Mouse (Mus musculus): ENCODE data around the gene Gria4.
A peak's percentile ranks its signal among the peaks of the same experiment; 100 is the strongest.
"Not testable (repeated sequence)": the region's sequence is repeated elsewhere in the genome, so short reads cannot be mapped to it uniquely, and the experiment has no call there.

Gene Gria4

GRCm38 (mm10) chr9:4555415-4555959 is 240.5 kb downstream of the Gria4 start:
- DNase-seq = no peak

DNA sequence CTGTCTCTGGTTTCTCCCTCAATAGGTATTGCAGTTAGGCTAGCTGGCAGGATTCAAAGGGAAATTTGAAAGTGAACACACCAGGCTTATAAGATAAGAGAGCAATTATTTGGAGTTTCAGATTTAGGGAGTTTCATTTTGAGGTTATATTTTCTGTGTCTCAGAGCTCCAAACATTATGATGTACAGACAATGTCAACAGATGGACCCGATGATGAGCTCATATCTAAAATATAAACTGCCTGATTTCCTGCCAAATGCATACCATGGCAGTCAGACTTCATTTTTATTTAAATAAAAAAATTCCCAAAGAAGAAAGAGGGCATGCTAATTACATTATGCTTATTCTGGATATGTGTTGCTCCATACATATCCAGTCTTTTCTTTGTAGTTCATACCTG is 256.8 kb downstream of the Gria4 start:
- no peak for DNase-seq

GRCm38 (mm10) chr9:4536514-4537150 is 259.4 kb downstream of the Gria4 start:
- DNase-seq = no peak

- DNase-seq = no peak
Observed at GRCm38 (mm10) chr9:4514563-4514885, 281.5 kb downstream of the Gria4 start.

DNA sequence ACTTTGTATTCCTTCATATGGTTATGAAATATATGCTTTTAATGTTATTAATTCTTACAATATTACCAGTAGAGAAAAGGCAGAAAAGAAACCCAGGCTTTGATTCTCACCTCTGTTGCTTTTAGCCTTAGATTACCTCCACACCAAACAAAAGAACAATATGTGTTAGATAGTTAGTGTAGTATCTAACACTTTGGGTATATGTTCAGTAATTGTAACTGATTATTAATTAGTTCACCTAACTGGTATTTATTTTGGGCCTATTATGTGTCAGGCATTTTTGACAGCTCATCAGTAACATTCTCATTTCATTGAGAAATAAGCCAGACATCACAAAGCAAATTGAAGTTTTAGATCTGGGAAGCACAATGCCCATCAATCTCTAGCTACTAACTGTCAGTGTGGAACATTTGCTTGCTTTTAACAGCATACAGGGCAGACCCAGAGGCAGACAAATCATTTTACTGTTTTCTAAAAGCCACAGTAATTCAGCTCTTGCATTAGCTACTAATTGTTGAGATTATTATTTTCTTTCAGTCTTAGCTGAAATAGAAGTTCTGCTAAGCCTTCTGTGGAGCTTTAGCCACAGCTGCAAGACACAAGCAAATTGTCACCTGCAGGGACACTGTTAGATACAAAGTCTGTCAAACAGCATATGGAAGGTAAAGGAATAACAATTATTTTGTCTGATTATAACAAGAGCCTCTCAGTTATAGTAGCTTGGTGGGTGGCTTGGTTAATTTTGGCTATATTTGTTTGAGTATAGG is 282.1 kb downstream of the Gria4 start:
- DNase-seq = no peak

DNA sequence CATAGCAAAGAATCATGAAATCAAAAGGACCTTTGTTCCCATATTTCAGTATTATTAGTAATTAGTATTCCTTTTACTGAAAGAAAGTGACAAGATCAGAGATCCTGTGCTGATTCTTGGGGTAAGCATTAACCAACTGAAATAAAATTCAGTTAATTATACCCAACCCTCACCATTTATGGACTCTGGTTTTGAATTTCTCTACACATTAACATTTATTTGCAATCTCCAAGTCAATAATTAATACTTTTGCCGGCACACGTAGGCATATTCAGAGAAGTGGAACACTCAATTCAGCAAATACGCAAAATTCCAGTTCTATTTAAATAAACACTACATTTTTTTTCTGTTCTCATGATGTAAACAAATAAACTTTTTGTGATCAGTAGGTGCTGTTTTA is 289.9 kb downstream of the Gria4 start:
- DNase-seq = no peak

DNA sequence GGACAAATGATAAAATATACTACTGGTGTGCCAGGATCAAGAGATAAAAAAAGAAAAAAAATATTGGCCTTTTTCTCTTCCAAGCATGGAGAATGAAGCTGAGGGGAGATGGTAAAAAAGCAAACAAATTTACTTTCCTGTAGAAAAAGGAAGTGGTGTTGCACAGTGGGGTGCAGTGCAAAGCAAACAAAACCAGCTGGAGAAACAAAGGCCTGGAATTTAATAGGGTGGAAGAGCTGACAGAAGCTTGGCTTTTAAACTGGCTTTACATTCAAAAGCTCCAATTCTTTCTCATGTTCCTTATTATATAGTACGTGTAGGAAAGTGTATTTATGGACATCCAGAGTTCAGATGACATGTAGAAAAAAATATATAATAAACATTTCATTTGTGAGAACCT is 290.9 kb downstream of the Gria4 start:
- DNase-seq = no peak

GRCm38 (mm10) chr9:4486428-4486827 is 309.6 kb downstream of the Gria4 start:
- DNase-seq = no peak

DNA sequence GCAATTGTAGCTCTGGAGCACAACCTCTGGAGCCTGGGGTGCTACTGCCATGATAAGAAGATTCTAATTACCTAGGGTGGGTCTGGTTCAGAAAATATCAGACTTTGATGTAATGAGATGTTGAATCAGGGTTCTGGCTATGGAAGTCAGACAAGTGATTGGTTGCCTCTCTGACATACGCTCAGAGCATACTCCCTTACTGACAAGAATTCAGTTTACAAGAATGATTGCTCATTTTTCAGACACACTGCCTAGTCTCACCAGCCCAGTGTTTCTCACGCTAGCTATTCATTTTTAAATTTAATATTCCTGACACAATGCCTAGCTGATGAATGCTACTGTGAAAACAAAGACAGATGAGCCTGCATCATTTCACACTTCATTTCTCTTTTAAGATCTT is 311.5 kb downstream of the Gria4 start:
- no peak for DNase-seq

DNA sequence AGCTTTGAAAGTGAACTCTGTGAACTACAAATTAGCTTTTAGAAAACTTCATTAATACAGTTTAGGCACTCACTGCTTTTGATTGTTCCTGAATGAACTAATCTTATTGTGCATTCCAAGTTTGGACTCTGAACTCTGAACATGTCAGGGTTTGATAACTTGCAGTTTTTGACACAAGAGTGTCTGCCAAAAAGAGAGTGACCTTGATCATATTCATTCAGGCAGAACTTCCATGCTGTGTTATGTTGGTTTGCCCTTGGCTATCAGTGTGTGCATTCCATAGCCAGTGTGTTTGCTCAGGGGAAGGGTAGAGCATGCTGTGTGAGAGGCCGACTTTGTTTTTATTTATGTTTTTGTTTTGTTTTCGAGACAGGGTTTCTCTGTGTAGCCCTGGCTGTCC is 325.2 kb downstream of the Gria4 start:
- DNase-seq = no peak

DNA sequence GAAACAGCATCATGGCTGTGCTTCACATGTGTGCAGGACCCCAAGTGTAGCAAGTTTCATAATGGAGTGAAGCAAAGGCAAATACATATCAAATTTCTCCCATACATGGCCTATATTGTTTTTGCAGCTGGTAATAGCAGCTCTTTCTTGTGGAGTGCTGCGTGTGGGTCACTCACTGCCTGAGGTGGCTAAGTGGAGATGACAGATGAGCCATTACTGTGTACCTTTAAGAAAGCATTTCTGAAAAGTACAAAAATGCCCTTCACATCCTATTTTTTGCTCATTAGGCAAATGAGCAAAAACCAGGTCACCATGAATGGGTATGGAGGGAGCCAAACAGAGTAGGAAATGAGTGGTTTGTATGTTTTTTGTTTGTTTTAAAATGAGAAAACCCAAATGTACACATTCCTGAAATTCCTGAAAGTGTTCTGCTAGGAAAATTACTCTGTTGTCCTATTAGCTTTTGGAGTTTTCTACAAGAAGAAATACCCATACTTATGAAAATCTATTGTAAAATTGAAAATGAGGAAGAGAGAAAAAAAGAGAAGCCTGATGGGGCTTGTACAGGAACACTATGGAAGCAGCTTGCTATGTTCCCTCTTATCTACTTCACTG is 336.5 kb downstream of the Gria4 start:
- no peak for DNase-seq

DNA sequence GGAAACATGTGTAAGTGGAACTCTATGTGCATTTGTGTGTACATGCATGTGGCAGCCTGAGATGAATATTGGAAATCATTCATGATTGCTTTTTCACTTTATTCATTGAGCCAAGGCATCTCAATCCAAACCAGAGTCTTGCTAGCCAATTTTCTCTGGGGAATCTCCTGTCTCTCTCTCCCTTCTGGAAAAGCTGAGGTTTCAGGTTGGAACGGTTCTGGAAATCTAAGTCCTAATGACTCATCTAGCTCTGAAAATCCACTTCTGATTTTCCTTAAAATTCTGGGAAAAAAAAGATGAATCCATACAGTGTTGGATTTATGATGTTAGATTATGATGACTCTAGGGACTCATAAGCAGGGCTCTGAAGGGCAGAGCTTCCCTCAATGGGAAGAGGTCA is 337.8 kb downstream of the Gria4 start:
- no peak for DNase-seq

DNA sequence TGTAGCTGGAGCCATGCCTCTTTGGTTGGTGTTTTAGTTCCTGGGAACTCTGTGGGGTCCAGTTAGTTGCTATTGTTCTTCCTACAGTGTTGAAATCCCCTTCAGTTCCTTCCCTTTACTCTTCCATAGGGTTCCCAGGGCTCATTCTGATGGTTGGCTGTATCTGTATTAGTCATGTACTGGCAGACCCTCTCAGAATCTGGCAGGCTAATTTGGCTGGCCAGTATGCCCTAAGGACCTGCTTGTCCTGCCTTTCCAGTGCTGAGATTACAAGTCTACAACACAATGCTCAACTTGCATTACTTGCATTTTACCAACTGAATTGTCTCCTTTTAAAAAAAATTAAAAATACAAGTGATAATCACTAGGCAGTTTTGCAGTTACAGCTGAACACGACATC is 338.4 kb downstream of the Gria4 start:
- DNase-seq = no peak

GRCm38 (mm10) chr9:4442908-4443307 is 353.1 kb downstream of the Gria4 start:
- peak; percentile 6 for DNase-seq

DNA sequence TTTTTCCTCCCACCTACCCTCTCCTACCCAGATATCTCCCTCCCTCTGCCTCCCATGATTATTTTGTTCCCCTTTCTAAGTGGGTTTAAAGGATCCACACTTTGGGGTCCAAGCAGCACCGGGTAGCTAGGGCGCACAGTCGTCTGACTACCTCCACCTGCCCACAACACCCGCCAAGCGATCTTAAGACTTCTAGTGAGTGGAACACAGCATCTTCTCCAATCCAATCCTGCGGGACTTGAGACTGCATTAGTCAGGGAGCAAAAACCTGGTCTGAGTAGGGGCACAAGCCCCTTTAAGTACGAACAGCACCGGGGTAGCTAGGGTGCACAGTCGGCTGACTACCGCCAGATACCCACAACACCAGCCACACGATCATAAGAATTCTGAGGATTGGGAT is 395.2 kb downstream of the Gria4 start:
- DNase-seq = not testable (repeated sequence)

DNA sequence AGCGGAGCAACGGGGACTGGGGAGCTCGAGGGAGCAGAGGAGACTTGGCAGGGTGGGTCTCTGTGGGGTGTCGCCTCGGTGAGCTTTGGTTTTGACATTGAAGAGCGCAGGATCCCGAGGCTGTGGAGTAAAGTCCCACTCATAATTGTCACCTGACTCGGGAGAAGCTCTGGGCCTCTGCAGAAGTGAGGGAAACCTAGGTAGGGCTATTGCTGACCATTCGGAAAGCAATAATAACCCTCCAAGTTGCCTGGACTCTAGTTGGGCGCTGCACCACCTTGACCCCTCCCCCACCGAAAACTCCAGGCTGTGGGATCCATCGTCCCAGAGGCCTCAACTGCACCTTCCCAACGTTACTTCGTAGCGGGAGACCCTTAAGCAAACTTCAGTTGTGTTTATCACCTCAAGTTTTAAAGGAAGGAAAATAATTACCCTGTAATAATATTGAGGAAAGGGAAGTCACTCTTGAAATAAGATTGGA is 419.4 kb downstream of the Gria4 start:
- DNase-seq = no peak

DNA sequence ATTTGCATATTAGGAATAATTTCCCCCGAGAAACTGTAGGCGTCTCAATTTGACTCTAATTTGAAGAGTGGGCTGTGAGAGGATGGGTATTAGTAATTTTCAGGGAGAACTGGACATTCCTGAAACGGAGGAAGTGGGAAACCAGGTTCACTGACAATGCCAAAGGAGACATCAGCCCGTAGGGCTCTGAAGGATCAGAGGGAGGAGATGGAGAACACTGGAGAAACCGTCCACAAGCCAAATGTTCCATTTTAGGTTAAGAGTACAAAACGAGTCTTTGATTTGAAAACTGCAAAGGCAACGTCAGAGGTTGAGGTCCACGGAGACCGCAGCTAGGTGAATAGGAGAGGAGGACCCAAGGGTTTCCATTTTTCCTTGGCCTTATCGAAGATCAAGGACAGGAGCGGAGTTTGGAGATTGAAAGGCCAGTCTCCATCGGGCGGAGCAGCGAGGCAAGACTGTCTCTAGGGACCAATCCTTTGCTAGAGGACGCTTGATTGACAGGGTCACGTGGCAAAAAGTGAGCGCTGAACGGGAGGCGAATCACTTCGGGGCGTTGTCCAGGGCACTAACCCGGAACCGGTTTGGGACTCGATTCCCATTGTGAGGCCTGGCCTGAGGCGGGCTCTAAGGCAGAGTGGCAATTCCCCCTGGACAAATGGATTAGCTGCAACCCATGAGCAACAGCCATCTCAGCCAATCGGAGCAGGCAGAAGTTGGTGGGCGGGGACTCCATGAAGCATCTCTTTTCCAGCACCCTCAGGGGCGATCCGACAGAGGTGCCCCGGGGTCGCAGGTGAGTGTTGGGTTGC is 420.0 kb downstream of the Gria4 start, which contains the start of gene Msantd4:
Msantd4 (plus strand) TSS at position 735 of the 812 bp plus-strand sequence.
- peak; percentile 96 for DNase-seq
